19 mouse cellular contexts compared by ENCODE assay signal in genomic region chr17:88320686-88321085, GRCm38 (mm10).
DNase-seq lines count a peak whose midpoint lies in the region; ATAC-seq and TF ChIP-seq lines count a peak whose summit lies in the region.
"Had no signal": no experiment of that assay in that cellular context is flagged by ENCODE, and none has a peak within 500 bp of the region (broad histone marks: within the 10 kb centered on the region; RNA-seq: fewer than 3 reads in every experiment).

No protein-coding gene starts in this region.

- no peaks in the 10 kb centered on the region for H3K36me3 ChIP-seq in forebrain, embryonic 15.5 days
- H3K36me3 ChIP-seq in forebrain, embryonic 12.5 days (replicated peaks) = no peaks in the 10 kb centered on the region
- H3K36me3 ChIP-seq in heart, adult 2 months (ENCODE audit: control insufficient read depth, insufficient read depth, low read length) = no peaks in the 10 kb centered on the region
- H3K36me3 ChIP-seq: embryonic facial prominence, embryonic 13.5 days; heart, embryonic 12.5 days; hindbrain, embryonic 10.5 days; intestine, embryonic 15.5 days had no signal

- H3K4me2 ChIP-seq in forebrain, embryonic 15.5 days (replicated peaks) = no peak overlapping the region
- no peak overlapping the region for H3K4me2 ChIP-seq in forebrain, embryonic 12.5 days
- H3K4me2 ChIP-seq: embryonic facial prominence, embryonic 13.5 days; heart, embryonic 12.5 days; hindbrain, embryonic 14.5 days; intestine, embryonic 15.5 days had no signal

- TF ChIP-seq CTCF in brain, embryonic 14.5 days (IDR thresholded peaks at IDR 0.05; ENCODE audit: borderline replicate concordance, extremely low read depth, insufficient read depth, insufficient read length) = no peak
- no peak for TF ChIP-seq CTCF in heart, adult 2 months (IDR thresholded peaks at IDR 0.05)

- TF ChIP-seq POLR2A in brain, embryonic 14.5 days (IDR thresholded peaks at IDR 0.05; ENCODE audit: borderline replicate concordance, extremely low read depth, insufficient read depth, insufficient read length, poor library complexity, severe bottlenecking) = no peak
- TF ChIP-seq POLR2A in heart, adult 2 months (IDR thresholded peaks at IDR 0.05; ENCODE audit: insufficient read depth, low read depth, low read length) = no peak

- peak overlapping the region; percentile 43 for H3K27ac ChIP-seq in forebrain, embryonic 15.5 days (replicated peaks)
- H3K27ac ChIP-seq in forebrain, embryonic 12.5 days = no peak overlapping the region
- H3K27ac ChIP-seq in heart, adult 2 months = no peak overlapping the region
- H3K27ac ChIP-seq: embryonic facial prominence, embryonic 13.5 days; hindbrain, embryonic 10.5 days; hindbrain, embryonic 14.5 days; intestine, embryonic 15.5 days had no signal

- DNase-seq in cerebellum, adult 9-10 months = peak; percentile 59
- no peak for DNase-seq in cerebellum, adult 11 months
- DNase-seq in adipocyte (ENCODE audit: low spot score) = peak; percentile 35
- DNase-seq in brain, embryonic 14.5 days (ENCODE audit: low read depth) = peak; percentile 80
- DNase-seq in heart, adult 2 months = no peak
- DNase-seq: adrenal gland, adult 2 months; adrenal gland, postnatal 25 days; gastrocnemius, postnatal 10 days; kidney, adult 18-20 months had no signal

- no peak for TF ChIP-seq EP300 in heart, adult 2 months (IDR thresholded peaks at IDR 0.05; ENCODE audit: insufficient read depth, low read depth, low read length)

- H3K9me3 ChIP-seq in forebrain, embryonic 15.5 days = no peaks in the 10 kb centered on the region
- H3K9me3 ChIP-seq in forebrain, embryonic 12.5 days = no peaks in the 10 kb centered on the region
- H3K9me3 ChIP-seq: embryonic facial prominence, embryonic 13.5 days; heart, embryonic 12.5 days; hindbrain, embryonic 10.5 days; intestine, embryonic 15.5 days had no signal

- H3K4me3 ChIP-seq in forebrain, embryonic 15.5 days = no peak overlapping the region
- no peak overlapping the region for H3K4me3 ChIP-seq in forebrain, embryonic 12.5 days (replicated peaks)
- H3K4me3 ChIP-seq in heart, adult 2 months = no peak overlapping the region
- H3K4me3 ChIP-seq: embryonic facial prominence, embryonic 13.5 days; heart, embryonic 12.5 days; hindbrain, embryonic 10.5 days; intestine, embryonic 15.5 days had no signal

- H3K9ac ChIP-seq in forebrain, embryonic 15.5 days (replicated peaks) = no peak overlapping the region
- H3K9ac ChIP-seq in forebrain, embryonic 12.5 days = no peak overlapping the region
- H3K9ac ChIP-seq in heart, adult 2 months (ENCODE audit: low read depth, low read length) = no peak overlapping the region
- H3K9ac ChIP-seq: embryonic facial prominence, embryonic 13.5 days; heart, embryonic 12.5 days; hindbrain, embryonic 14.5 days; intestine, embryonic 15.5 days had no signal

- 52% methylated on average over 1 of the region's 1 CpGs for WGBS in forebrain, embryonic 15.5 days
- 85% methylated on average over 1 of the region's 1 CpGs for WGBS in forebrain, embryonic 12.5 days
- 58% methylated on average over 1 of the region's 1 CpGs for WGBS in heart, adult 2 months

- ATAC-seq in forebrain, embryonic 15.5 days (replicated peaks) = no peak
- no peak for ATAC-seq in forebrain, embryonic 12.5 days (ENCODE audit: low FRiP score)
- ATAC-seq: activated CD4-positive, CD25-positive, alpha-beta regulatory T cell, adult 4 months; intestine, embryonic 15.5 days; Patski had no signal

- no peaks in the 10 kb centered on the region for H3K79me2 ChIP-seq in heart, adult 2 months (replicated peaks; ENCODE audit: control insufficient read depth, insufficient read depth, low read length)

- intact Hi-C loops in heart, adult 2 months (cut with DNase I) = no loop called here

- H3K27me3 ChIP-seq in forebrain, embryonic 15.5 days = no peaks in the 10 kb centered on the region
- peaks cover 40% of the 10 kb centered on the region for H3K27me3 ChIP-seq in forebrain, embryonic 12.5 days
- H3K27me3 ChIP-seq in heart, adult 2 months (ENCODE audit: control insufficient read depth, insufficient read depth, low read length) = no peaks in the 10 kb centered on the region
- H3K27me3 ChIP-seq: CH12.LX; embryonic facial prominence, embryonic 13.5 days; heart, embryonic 12.5 days; intestine, embryonic 15.5 days; Patski had no signal

- peaks cover 21% of the 10 kb centered on the region for H3K4me1 ChIP-seq in forebrain, embryonic 15.5 days
- H3K4me1 ChIP-seq in forebrain, embryonic 12.5 days = peaks cover 14% of the 10 kb centered on the region
- H3K4me1 ChIP-seq in heart, adult 2 months (ENCODE audit: control insufficient read depth, insufficient read depth, low read length) = no peaks in the 10 kb centered on the region
- H3K4me1 ChIP-seq: intestine, embryonic 15.5 days had no signal

Comparison
In these comparisons a context has a peak if more than half of its experiments do, and no peak if none do; other contexts are left out.
1. DNase-seq: peak in cerebellum, adult 9-10 months (single experiment), adipocyte (single experiment) and brain, embryonic 14.5 days (single experiment); none in cerebellum, adult 11 months (single experiment) and heart, adult 2 months (0 of 2).